Mouse (Mus musculus): ENCODE results near the gene Rsrc1.

The Rsrc1 gene

GRCm38 (mm10) chr3:66981101-66981661 is at the start of gene Rsrc1:
Gene Rsrc1 (plus strand): TSS chr3:66981390.
- no peak for DNase-seq

- no peak for DNase-seq
Measured at GRCm38 (mm10) chr3:66939675-66940074, 41.5 kb upstream of the Rsrc1 start.

DNA sequence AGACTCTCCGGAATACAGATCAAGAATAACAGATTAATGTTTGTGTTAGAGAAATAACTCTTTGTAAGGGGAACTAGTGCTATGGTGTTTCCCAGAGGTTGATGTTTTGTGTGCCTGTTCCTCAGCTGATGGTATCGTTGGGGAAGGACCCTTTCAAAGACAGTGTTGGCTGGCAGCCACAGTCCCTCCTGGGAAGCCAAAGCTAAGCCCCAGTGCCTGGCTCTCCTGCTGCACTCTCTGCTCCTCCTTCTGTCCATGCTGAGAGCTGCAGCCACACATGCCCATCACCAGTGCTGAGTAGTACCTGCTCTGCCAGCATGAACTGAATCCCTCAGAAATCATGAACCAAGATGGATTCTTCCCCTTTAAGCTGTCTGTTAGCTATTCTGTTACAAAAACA is 26.1 kb upstream of the Rsrc1 start:
- DNase-seq: no peak

DNA sequence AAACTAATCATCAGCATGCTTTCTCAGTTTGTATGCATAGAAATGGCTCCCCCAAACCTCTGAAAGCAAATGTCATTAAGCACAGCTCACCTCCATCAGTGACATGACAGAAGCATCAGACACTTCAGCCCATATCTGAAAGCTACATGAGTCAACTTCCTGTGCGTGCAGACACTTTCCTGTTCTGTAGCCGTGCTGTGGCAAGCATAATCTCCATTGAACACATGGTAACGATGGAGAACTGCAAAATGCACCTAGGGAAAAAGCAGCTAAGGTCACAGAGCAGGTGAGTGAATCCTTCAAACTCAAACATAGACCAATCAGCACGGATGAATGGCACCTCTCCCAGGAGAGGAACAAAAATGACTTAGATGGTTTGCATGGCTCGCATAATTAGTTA is 21.2 kb upstream of the Rsrc1 start:
- no peak for DNase-seq

- DNase-seq: no peak
Measured at GRCm38 (mm10) chr3:66964884-66965283, 16.3 kb upstream of the Rsrc1 start.

DNA sequence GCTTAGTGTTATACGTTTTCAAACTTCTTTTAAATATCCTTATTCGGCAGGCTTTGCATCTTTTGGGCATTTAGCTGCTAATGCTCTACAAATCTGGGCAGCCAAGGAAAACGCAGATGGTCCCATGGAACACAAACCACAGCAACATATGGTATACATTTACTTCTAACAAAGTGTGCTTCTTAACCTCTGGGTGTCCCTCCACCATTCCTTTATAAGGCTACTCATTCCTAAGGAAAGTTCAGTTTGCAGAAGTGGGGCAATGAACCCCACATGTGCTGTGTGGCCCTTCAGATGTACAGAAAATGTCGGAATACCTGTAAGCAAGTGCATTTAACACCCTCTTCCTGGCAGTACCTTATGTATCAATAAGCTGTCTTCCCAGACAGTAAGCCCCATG is 13.7 kb upstream of the Rsrc1 start:
- no peak for DNase-seq

- DNase-seq: no peak
Measured at GRCm38 (mm10) chr3:66970261-66970660, 10.9 kb upstream of the Rsrc1 start.

DNA sequence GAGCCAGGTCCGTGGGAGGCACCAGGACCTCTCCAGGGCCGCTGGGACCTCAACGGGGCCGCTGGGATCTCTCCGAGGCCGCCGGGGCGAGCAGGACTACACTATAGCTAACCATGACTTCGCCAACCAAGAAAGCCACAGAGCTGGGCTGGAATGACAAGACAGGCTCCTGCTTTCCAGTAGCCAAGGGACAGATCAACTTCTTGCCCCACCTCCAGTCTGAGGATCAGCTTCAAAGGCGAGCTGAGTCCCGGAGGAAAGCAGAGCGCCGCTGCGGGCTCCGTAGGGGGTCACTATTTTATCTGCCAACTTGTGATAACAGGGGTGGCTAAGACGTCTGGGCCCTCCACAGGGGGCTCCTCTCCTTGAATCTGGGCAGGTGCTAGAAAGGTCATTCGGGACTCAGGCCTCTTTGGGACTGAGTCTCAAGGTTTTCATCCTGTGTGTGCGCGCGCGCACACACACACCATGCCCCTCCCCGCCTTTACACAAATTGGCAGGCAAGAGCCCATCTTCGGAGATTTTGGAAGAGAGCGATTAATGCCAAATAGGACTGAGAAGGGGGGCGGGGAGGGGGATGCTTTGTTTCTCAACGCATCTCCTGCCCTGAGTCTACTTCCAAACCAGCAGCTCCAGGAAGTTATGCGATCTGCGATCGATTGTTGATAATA is 10.4 kb upstream of the Rsrc1 start:
- DNase-seq: no peak

- DNase-seq: no peak
Measured at GRCm38 (mm10) chr3:66972191-66972950, 8.8 kb upstream of the Rsrc1 start.

DNA sequence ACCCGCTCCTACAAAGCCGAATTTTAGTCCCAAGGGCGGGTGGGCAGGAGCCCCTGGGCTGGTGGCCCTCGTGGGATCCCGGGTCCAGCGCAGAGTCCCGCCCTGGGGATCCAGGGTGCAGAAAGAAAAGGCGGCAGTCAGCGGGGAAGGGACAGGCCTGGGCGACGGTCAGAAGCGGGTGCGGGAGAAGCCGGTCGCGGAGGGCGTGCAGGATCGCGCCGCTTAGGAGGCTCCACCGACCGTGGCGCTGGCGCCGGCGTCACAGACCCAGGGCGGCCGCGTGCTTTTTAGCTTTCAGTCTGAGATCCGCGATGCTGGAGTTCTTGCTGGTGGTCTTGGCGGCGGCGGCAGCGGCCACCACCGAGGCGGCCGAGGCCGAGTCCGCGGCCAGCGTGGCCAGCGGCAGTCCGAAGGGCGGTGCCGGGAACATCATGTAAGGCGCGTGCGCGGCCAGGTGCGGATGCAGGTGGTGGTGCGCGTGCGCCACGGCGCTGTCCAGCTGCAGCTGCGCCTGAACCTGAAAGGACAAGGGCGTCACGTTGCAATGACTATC is 7.7 kb upstream of the Rsrc1 start:
- no peak for DNase-seq

DNA sequence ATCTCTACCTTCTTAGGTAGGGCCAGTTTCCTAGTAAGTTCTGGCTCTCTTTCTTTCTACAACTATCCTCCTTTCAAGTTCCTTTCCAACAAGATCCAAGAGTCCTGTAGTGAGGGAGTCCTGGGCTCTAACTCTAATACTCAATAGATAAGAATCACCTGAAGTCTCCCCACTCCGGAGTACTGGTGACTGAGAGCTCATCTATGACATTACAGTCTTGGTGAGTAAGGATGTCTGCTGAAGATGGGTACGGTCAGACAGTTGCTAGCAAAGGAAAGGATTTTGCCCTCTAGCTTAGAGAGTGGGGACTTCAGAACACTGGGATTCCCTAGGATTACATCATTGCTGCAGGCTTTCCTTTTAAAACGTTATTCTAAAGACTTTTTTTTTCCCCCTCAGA is 6.7 kb upstream of the Rsrc1 start:
- no peak for DNase-seq

GRCm38 (mm10) chr3:66976889-66977615 is 4.1 kb upstream of the Rsrc1 start:
- DNase-seq: no peak

- DNase-seq: no peak
Measured at GRCm38 (mm10) chr3:66977811-66978456, 3.3 kb upstream of the Rsrc1 start.

GRCm38 (mm10) chr3:66978457-66979381 is 2.5 kb upstream of the Rsrc1 start:
- DNase-seq: no peak

- DNase-seq: no peak
Measured at GRCm38 (mm10) chr3:66979491-66979890, 1.7 kb upstream of the Rsrc1 start.

- DNase-seq: no peak
Measured at GRCm38 (mm10) chr3:66980111-66980975, 847 bp upstream of the Rsrc1 start.

GRCm38 (mm10) chr3:66981706-66982105 is 516 bp downstream of the Rsrc1 start, which contains the start of gene Shox2:
Gene Shox2 (minus strand): TSS chr3:66981771.
- no peak for DNase-seq

GRCm38 (mm10) chr3:66982181-66982911 is 1.2 kb downstream of the Rsrc1 start:
- DNase-seq: no peak

- no peak for DNase-seq
Measured at GRCm38 (mm10) chr3:66983481-66983880, 2.3 kb downstream of the Rsrc1 start.

Data from cerebellum, adult 9-11 months (tissue).